ENCODE assay signal across 9 mouse cellular contexts in genomic region chr19:57364942-57365673, GRCm38 (mm10). TPM values are rescaled to one million over a fixed set of nuclear protein-coding genes. Genes with fewer than 3 reads are reported as not detected.
DNase-seq lines count a peak whose midpoint lies in the region; ATAC-seq lines count a peak whose summit lies in the region.
"Had no signal": no experiment of that assay in that cellular context is flagged by ENCODE, and none has a peak within 500 bp of the region (broad histone marks: within the 10 kb centered on the region; RNA-seq: fewer than 3 reads in every experiment).

No protein-coding gene starts in this region.

- no peak overlapping the region for H3K4me2 ChIP-seq in limb, embryonic 12.5 days
- no peak overlapping the region; the same call in 1 of the 2 replicates for H3K4me2 ChIP-seq in forebrain, embryonic 12.5 days

- no peaks in the 10 kb centered on the region for H3K9me3 ChIP-seq in limb, embryonic 12.5 days
- H3K9me3 ChIP-seq in limb, embryonic 10.5 days (replicated peaks), result no peaks in the 10 kb centered on the region
- H3K9me3 ChIP-seq in forebrain, embryonic 12.5 days, result no peaks in the 10 kb centered on the region

- ATAC-seq in limb, embryonic 12.5 days (ENCODE audit: insufficient number of reproducible peaks, insufficient read depth, low FRiP score, low TSS enrichment, low read depth), result no peak
- no peak for ATAC-seq in forebrain, embryonic 12.5 days (ENCODE audit: low FRiP score)
- peak; percentile 31 to 48; a peak in 3 of 4 replicates for ATAC-seq in hematopoietic stem cell, adult 5-6 weeks (replicated peaks in 1 of 2; ENCODE audit: insufficient read depth in 1 of 2, low FRiP score in 2 of 2, low TSS enrichment in 1 of 2, low read depth in 1 of 2, poor library complexity in 2 of 2, severe bottlenecking in 2 of 2)
- ATAC-seq: Patski had no signal

- H3K27ac ChIP-seq in limb, embryonic 12.5 days, result peak overlapping the region; percentile 41; the same call in 1 of the 2 replicates
- no peak overlapping the region for H3K27ac ChIP-seq in limb, embryonic 10.5 days
- H3K27ac ChIP-seq in forebrain, embryonic 12.5 days, result peak overlapping the region; percentile 36; the same call in 1 of the 2 replicates

- no peaks in the 10 kb centered on the region for H3K27me3 ChIP-seq in limb, embryonic 12.5 days
- no peaks in the 10 kb centered on the region for H3K27me3 ChIP-seq in limb, embryonic 10.5 days (ENCODE audit: low read depth, poor library complexity, severe bottlenecking)
- no peaks in the 10 kb centered on the region for H3K27me3 ChIP-seq in forebrain, embryonic 12.5 days
- H3K27me3 ChIP-seq: Patski had no signal

- DNase-seq in limb, embryonic 10.5 days (ENCODE audit: low spot score), result no peak
- DNase-seq in lung, adult 18-20 months, result peak; percentile 49 to 70
- DNase-seq in frontal cortex, postnatal 10 days (ENCODE audit: low spot score in 2 of 2), result no peak
- no peak for DNase-seq in cerebellum, adult 8-10 months
- no peak for DNase-seq in right cerebral cortex, postnatal 4 days

- 50% methylated on average over 10 of the region's 11 CpGs for WGBS in limb, embryonic 12.5 days
- 48% methylated on average over 11 of the region's 11 CpGs for whole genome bisulfite sequencing in limb, embryonic 10.5 days
- 46% methylated on average over 10 of the region's 11 CpGs for WGBS in forebrain, embryonic 12.5 days

- peaks cover 60% of the 10 kb centered on the region for H3K4me1 ChIP-seq in limb, embryonic 12.5 days (replicated peaks)
- peaks cover 53% of the 10 kb centered on the region for H3K4me1 ChIP-seq in limb, embryonic 10.5 days
- H3K4me1 ChIP-seq in forebrain, embryonic 12.5 days, result peaks cover 61% of the 10 kb centered on the region

- no peak overlapping the region for H3K4me3 ChIP-seq in limb, embryonic 12.5 days (replicated peaks)
- no peak overlapping the region for H3K4me3 ChIP-seq in limb, embryonic 10.5 days
- H3K4me3 ChIP-seq in forebrain, embryonic 12.5 days (replicated peaks), result no peak overlapping the region

- H3K9ac ChIP-seq in limb, embryonic 12.5 days (replicated peaks), result no peak overlapping the region
- no peak overlapping the region for H3K9ac ChIP-seq in forebrain, embryonic 12.5 days

- H3K36me3 ChIP-seq in limb, embryonic 12.5 days, result peaks cover 19% of the 10 kb centered on the region
- H3K36me3 ChIP-seq in limb, embryonic 10.5 days, result peaks cover 22% of the 10 kb centered on the region
- peaks cover 16% of the 10 kb centered on the region for H3K36me3 ChIP-seq in forebrain, embryonic 12.5 days (replicated peaks)

RNA-seq across cellular contexts. Expression of gene Fam160b1, which starts 4.6 kb away (rescaled TPM):
- polyA plus RNA-seq in limb, embryonic 12.5 days (2016; fragmentation: Nextera tagmentation; extraction: Ambion mirVana), result 17.6 and 18.1 TPM in 2 replicates
- 12.2 and 13.2 TPM in 2 replicates for polyA plus RNA-seq in limb, embryonic 10.5 days (2016; fragmentation: Nextera tagmentation; extraction: Ambion mirVana)
- polyA plus RNA-seq in forebrain, embryonic 12.5 days (2016; fragmentation: Nextera tagmentation; extraction: Ambion mirVana), result 15.7 and 16.7 TPM in 2 replicates
- total RNA-seq in hematopoietic stem cell, adult 5-6 weeks (2017), result 20.8 and 30.2 TPM in 2 replicates

RNA-seq across cellular contexts. Expression of gene Ablim1, which starts 50.4 kb away (rescaled TPM):
- polyA plus RNA-seq in limb, embryonic 12.5 days (2016; fragmentation: Nextera tagmentation; extraction: Ambion mirVana), result 22.1 and 26.1 TPM in 2 replicates
- 13.3 and 16.4 TPM in 2 replicates for polyA plus RNA-seq in limb, embryonic 10.5 days (2016; fragmentation: Nextera tagmentation; extraction: Ambion mirVana)
- polyA plus RNA-seq in forebrain, embryonic 12.5 days (2016; fragmentation: Nextera tagmentation; extraction: Ambion mirVana), result 16.5 and 17.7 TPM in 2 replicates
- total RNA-seq in hematopoietic stem cell, adult 5-6 weeks (2017), result 46.1 and 50.2 TPM in 2 replicates

Comparison
In these comparisons a context has a peak if more than half of its experiments do, and no peak if none do; other contexts are left out.
1. ATAC-seq: peak in hematopoietic stem cell, adult 5-6 weeks (2 of 2); none in limb, embryonic 12.5 days (single experiment) and forebrain, embryonic 12.5 days (single experiment).
2. DNase-seq: peak in lung, adult 18-20 months (2 of 2); none in limb, embryonic 10.5 days (single experiment), frontal cortex, postnatal 10 days (0 of 2), cerebellum, adult 8-10 months (single experiment) and right cerebral cortex, postnatal 4 days (single experiment).